Mouse (Mus musculus): ENCODE results near the gene Krtap1-3. TPM values are rescaled to one million over a fixed set of nuclear protein-coding genes. Genes with fewer than 3 reads are reported as not detected.

Gene Krtap1-3
- total and polyA plus RNA-seq, 3 experiments = not detected

- Histone ChIP-seq H3K4me1 (ENCODE audit: control insufficient read depth in 1 of 2, insufficient read depth in 2 of 2, low read length in 2 of 2) (no peaks in the 10 kb centered on the region), H3K4me3 (ENCODE audit: control insufficient read depth in 1 of 2, insufficient read depth in 1 of 2, low read depth in 2 of 2, low read length in 2 of 2) (no peak within 1 kb of the TSS), H3K9me3 (replicated peaks; ENCODE audit: insufficient read depth, low read length) (no peaks in the 10 kb centered on the region), H3K27ac (ENCODE audit: control insufficient read depth, low read depth, low read length) (no peak within 1 kb of the TSS), H3K9ac (ENCODE audit: control insufficient read depth, low read depth, low read length, poor library complexity, severe bottlenecking) (no peak within 1 kb of the TSS), H3K36me3 (ENCODE audit: control insufficient read depth in 1 of 2, insufficient read depth in 2 of 2, low read length in 2 of 2) (no peaks in the 10 kb centered on the region), H3K79me2 (ENCODE audit: control insufficient read depth, insufficient read depth, low read length, poor library complexity) (no peaks in the 10 kb centered on the region), H3K27me3 (ENCODE audit: control insufficient read depth in 1 of 2, insufficient read depth in 2 of 2, low read length in 2 of 2) (no peaks in the 10 kb centered on the region)
- DNase-seq (ENCODE audit: low read depth, low spot score) = no peak
- TF ChIP-seq GATA1 (IDR thresholded peaks at IDR 0.05; ENCODE audit: low read depth, low read length) (no peak), MYB (IDR thresholded peaks at IDR 0.05; ENCODE audit: low read depth, low read length) (no peak), GABPA (IDR thresholded peaks at IDR 0.05; ENCODE audit: low read depth, low read length) (no peak), MXI1 (IDR thresholded peaks at IDR 0.05; ENCODE audit: low read depth, low read length) (no peak), RCOR1 (IDR thresholded peaks at IDR 0.05; ENCODE audit: low read depth, low read length) (no peak)
Measured at GRCm38 (mm10) chr11:99559366-99559765, 31.8 kb downstream of the Krtap1-3 start, which contains the start of gene Gm11939. Gene Gm11939, minus strand, starts transcription at chr11:99559466.

- no peaks in the 10 kb centered on the region for H3K79me2 ChIP-seq (ENCODE audit: control insufficient read depth, insufficient read depth, low read length, poor library complexity)
- no peak overlapping the region for H3K9ac ChIP-seq (ENCODE audit: control insufficient read depth, low read depth, low read length, poor library complexity, severe bottlenecking)
- no peaks in the 10 kb centered on the region for H3K9me3 ChIP-seq (replicated peaks; ENCODE audit: insufficient read depth, low read length)
- no peaks in the 10 kb centered on the region for H3K4me1 ChIP-seq (ENCODE audit: control insufficient read depth in 1 of 2, insufficient read depth in 2 of 2, low read length in 2 of 2)
- H3K4me3 ChIP-seq (ENCODE audit: control insufficient read depth in 1 of 2, insufficient read depth in 1 of 2, low read depth in 2 of 2, low read length in 2 of 2) = no peak overlapping the region
- no peak for DNase-seq (ENCODE audit: low read depth, low spot score)
- no peak for TF ChIP-seq GATA1 (IDR thresholded peaks at IDR 0.05; ENCODE audit: low read depth, low read length)
- TF ChIP-seq CHD1 (IDR thresholded peaks at IDR 0.05; ENCODE audit: low read depth, low read length) = no peak
- no peak for TF ChIP-seq ELF1 (IDR thresholded peaks at IDR 0.05; ENCODE audit: low read depth, low read length)
- TF ChIP-seq POLR2AphosphoS5 (IDR thresholded peaks at IDR 0.05; ENCODE audit: borderline replicate concordance, low read depth, low read length) = no peak
- no peak for TF ChIP-seq TCF12 (IDR thresholded peaks at IDR 0.05; ENCODE audit: low read depth, low read length)
- TF ChIP-seq JUND (IDR thresholded peaks at IDR 0.05; ENCODE audit: low read depth, low read length) = no peak
- TF ChIP-seq MEF2A (IDR thresholded peaks at IDR 0.05; ENCODE audit: extremely low read depth, insufficient replicate concordance, low read depth, low read length, poor library complexity, severe bottlenecking) = no peak
- TF ChIP-seq SMC3 (IDR thresholded peaks at IDR 0.05; ENCODE audit: low read depth, low read length) = no peak
- no peak for TF ChIP-seq ZKSCAN1 (IDR thresholded peaks at IDR 0.05; ENCODE audit: low read depth, low read length)
- no peak for TF ChIP-seq USF1 (IDR thresholded peaks at IDR 0.05; ENCODE audit: low read depth, low read length)
- TF ChIP-seq SIN3A (IDR thresholded peaks at IDR 0.05; ENCODE audit: low read length) = no peak
- TF ChIP-seq NRF1 (IDR thresholded peaks at IDR 0.05; ENCODE audit: insufficient read depth, low read depth, low read length, poor library complexity, severe bottlenecking) = no peak
- TF ChIP-seq KAT2A (conservative IDR thresholded peaks at IDR 0.05; ENCODE audit: low read depth, low read length) = no peak
- no peak for TF ChIP-seq ZC3H11A (IDR thresholded peaks at IDR 0.05; ENCODE audit: low read depth, low read length)
- no peak for TF ChIP-seq CTCF (IDR thresholded peaks at IDR 0.05 in 2 of 3, conservative IDR thresholded peaks at IDR 0.05 in 1 of 3; ENCODE audit: control insufficient read depth in 1 of 3, insufficient read depth in 1 of 3, low read depth in 2 of 3, low read length in 3 of 3, poor library complexity in 1 of 3, severe bottlenecking in 1 of 3)
- TF ChIP-seq BHLHE40 (IDR thresholded peaks at IDR 0.05; ENCODE audit: borderline replicate concordance, low read depth, low read length) = no peak
- no peaks in the 10 kb centered on the region for H3K27me3 ChIP-seq (ENCODE audit: control insufficient read depth in 1 of 2, insufficient read depth in 2 of 2, low read length in 2 of 2)
- no peak overlapping the region for H3K27ac ChIP-seq (ENCODE audit: control insufficient read depth, low read depth, low read length)
- no peaks in the 10 kb centered on the region for H3K36me3 ChIP-seq (ENCODE audit: control insufficient read depth in 1 of 2, insufficient read depth in 2 of 2, low read length in 2 of 2)
Measured at GRCm38 (mm10) chr11:99557976-99558745, 33.0 kb downstream of the Krtap1-3 start.
